Mouse (Mus musculus): Measurements from ENCODE around the gene Hdgf. TPM values are rescaled to one million over a fixed set of nuclear protein-coding genes. Genes with fewer than 3 reads are reported as not detected.

Hdgf gene
- total and polyA plus RNA-seq, 2 experiments from 2014 or later, result 121 to 160 TPM

- TF ChIP-seq CTCF (IDR thresholded peaks at IDR 0.05; ENCODE audit: low read depth), result no peak
- H3K4me3 ChIP-seq (ENCODE audit: low read depth, low read length), result no peak overlapping the region
- H3K4me2 ChIP-seq (ENCODE audit: low read depth), result no peak overlapping the region
- WGBS, result 68% methylated on average over 5 of the region's 5 CpGs
- H3K9ac ChIP-seq, result no peak overlapping the region
- ATAC-seq (no peak), DNase-seq (no peak)
- H3K27ac ChIP-seq (ENCODE audit: low read depth, low read length), result no peak overlapping the region
- no peaks in the 10 kb centered on the region for H3K9me3 ChIP-seq (ENCODE audit: low read length)
- H3K36me3 ChIP-seq (ENCODE audit: insufficient read depth), result peaks cover 46% of the 10 kb centered on the region
- H3K4me1 ChIP-seq (ENCODE audit: insufficient read depth), result peaks cover 5% of the 10 kb centered on the region; the same call in 1 of the 2 replicates
- H3K27me3 ChIP-seq (ENCODE audit: insufficient read depth, low read length), result no peaks in the 10 kb centered on the region
Measured at GRCm38 (mm10) chr3:87934026-87934425, 27.9 kb downstream of the Hdgf start.

- no peak for TF ChIP-seq CTCF (IDR thresholded peaks at IDR 0.05; ENCODE audit: low read depth)
- no peak for ATAC-seq
- Histone ChIP-seq H3K9me3 (ENCODE audit: low read length) (no peaks in the 10 kb centered on the region), H3K9ac (no peak overlapping the region), H3K27me3 (ENCODE audit: insufficient read depth, low read length) (no peaks in the 10 kb centered on the region), H3K4me2 (ENCODE audit: low read depth) (no peak overlapping the region), H3K4me3 (ENCODE audit: low read depth, low read length) (no peak overlapping the region), H3K36me3 (ENCODE audit: insufficient read depth) (peaks cover 50% of the 10 kb centered on the region), H3K27ac (ENCODE audit: low read depth, low read length) (no peak overlapping the region), H3K4me1 (ENCODE audit: insufficient read depth) (no peaks in the 10 kb centered on the region)
- WGBS, result 78% methylated on average over 4 of the region's 4 CpGs
- DNase-seq, result no peak
Measured at GRCm38 (mm10) chr3:87934501-87934900, 28.4 kb downstream of the Hdgf start.

- ATAC-seq (no peak), DNase-seq (no peak)
- Histone ChIP-seq H3K9me3 (ENCODE audit: low read length) (no peaks in the 10 kb centered on the region), H3K27me3 (ENCODE audit: insufficient read depth, low read length) (no peaks in the 10 kb centered on the region), H3K4me2 (ENCODE audit: low read depth) (no peak overlapping the region), H3K27ac (ENCODE audit: low read depth, low read length) (no peak overlapping the region), H3K36me3 (ENCODE audit: insufficient read depth) (peaks cover 57% of the 10 kb centered on the region), H3K9ac (no peak overlapping the region), H3K4me1 (ENCODE audit: insufficient read depth) (no peaks in the 10 kb centered on the region), H3K4me3 (ENCODE audit: low read depth, low read length) (no peak overlapping the region)
- WGBS, result 84% methylated on average over 4 of the region's 4 CpGs
- TF ChIP-seq CTCF (IDR thresholded peaks at IDR 0.05; ENCODE audit: low read depth), result no peak
Measured at GRCm38 (mm10) chr3:87935201-87935600, 29.1 kb downstream of the Hdgf start.

GRCm38 (mm10) chr3:87935776-87936175, 29.7 kb downstream of the Hdgf start:
- peak; percentile 76 for ATAC-seq

GRCm38 (mm10) chr3:87940611-87941010, 34.5 kb downstream of the Hdgf start:
- H3K4me1 ChIP-seq (ENCODE audit: insufficient read depth), result no peaks in the 10 kb centered on the region
- H3K9ac ChIP-seq, result no peak overlapping the region
- TF ChIP-seq CTCF (IDR thresholded peaks at IDR 0.05; ENCODE audit: low read depth), result no peak
- WGBS, result 57% methylated on average over 5 of the region's 5 CpGs
- no peak overlapping the region for H3K4me3 ChIP-seq (ENCODE audit: low read depth, low read length)
- H3K27ac ChIP-seq (ENCODE audit: low read depth, low read length), result no peak overlapping the region
- ATAC-seq, result no peak
- no peaks in the 10 kb centered on the region for H3K9me3 ChIP-seq (ENCODE audit: low read length)
- H3K36me3 ChIP-seq (ENCODE audit: insufficient read depth), result peaks cover 57% of the 10 kb centered on the region
- H3K27me3 ChIP-seq (ENCODE audit: insufficient read depth, low read length), result no peaks in the 10 kb centered on the region
- no peak overlapping the region for H3K4me2 ChIP-seq (ENCODE audit: low read depth)
- no peak for DNase-seq

More at GRCm38 (mm10) chr3:87935776-87936175, 29.7 kb downstream of the Hdgf start:
- peak; percentile 85 for DNase-seq
- no peaks in the 10 kb centered on the region for H3K27me3 ChIP-seq (ENCODE audit: insufficient read depth, low read length)
- H3K9me3 ChIP-seq (ENCODE audit: low read length), result no peaks in the 10 kb centered on the region
- no peak overlapping the region; the same call in 1 of the 2 replicates for H3K9ac ChIP-seq
- H3K4me2 ChIP-seq (ENCODE audit: low read depth), result no peak overlapping the region
- peak; percentile 95 for TF ChIP-seq CTCF (IDR thresholded peaks at IDR 0.05; ENCODE audit: low read depth)
- H3K27ac ChIP-seq (ENCODE audit: low read depth, low read length), result no peak overlapping the region
- WGBS, result 95% methylated on average over 2 of the region's 2 CpGs
- peaks cover 61% of the 10 kb centered on the region for H3K36me3 ChIP-seq (ENCODE audit: insufficient read depth)
- H3K4me1 ChIP-seq (ENCODE audit: insufficient read depth), result no peaks in the 10 kb centered on the region
- H3K4me3 ChIP-seq (ENCODE audit: low read depth, low read length), result no peak overlapping the region

- Histone ChIP-seq H3K9me3 (ENCODE audit: low read length) (no peaks in the 10 kb centered on the region), H3K4me3 (ENCODE audit: low read depth, low read length) (no peak overlapping the region), H3K27me3 (ENCODE audit: insufficient read depth, low read length) (no peaks in the 10 kb centered on the region), H3K9ac (no peak overlapping the region), H3K36me3 (ENCODE audit: insufficient read depth) (peaks cover 49% of the 10 kb centered on the region), H3K4me1 (ENCODE audit: insufficient read depth) (0 out of 2 replicates have a peak, but pooled peaks cover 4% of the 10 kb centered on the region), H3K27ac (ENCODE audit: low read depth, low read length) (no peak overlapping the region), H3K4me2 (ENCODE audit: low read depth) (no peak overlapping the region)
- DNase-seq (no peak), ATAC-seq (no peak)
- 93% methylated on average over 2 of the region's 2 CpGs for WGBS
- TF ChIP-seq CTCF (IDR thresholded peaks at IDR 0.05; ENCODE audit: low read depth), result no peak
Measured at GRCm38 (mm10) chr3:87942471-87942870, 36.4 kb downstream of the Hdgf start.

- H3K4me1 ChIP-seq (ENCODE audit: insufficient read depth), result peaks cover 4% of the 10 kb centered on the region; the same call in 1 of the 2 replicates
- no peak for TF ChIP-seq CTCF (IDR thresholded peaks at IDR 0.05; ENCODE audit: low read depth)
Measured at GRCm38 (mm10) chr3:87943586-87943985, 37.5 kb downstream of the Hdgf start.

More at GRCm38 (mm10) chr3:87943586-87943985, 37.5 kb downstream of the Hdgf start:
- no peaks in the 10 kb centered on the region for H3K9me3 ChIP-seq (ENCODE audit: low read length)
- no peak overlapping the region for H3K4me3 ChIP-seq (ENCODE audit: low read depth, low read length)
- H3K27me3 ChIP-seq (ENCODE audit: insufficient read depth, low read length), result no peaks in the 10 kb centered on the region
- H3K27ac ChIP-seq (ENCODE audit: low read depth, low read length), result no peak overlapping the region
- ATAC-seq (no peak), DNase-seq (no peak)
- no peak overlapping the region for H3K4me2 ChIP-seq (ENCODE audit: low read depth)
- WGBS, result 79% methylated on average over 7 of the region's 7 CpGs
- no peak overlapping the region for H3K9ac ChIP-seq
- H3K36me3 ChIP-seq (ENCODE audit: insufficient read depth), result peaks cover 38% of the 10 kb centered on the region

Data from forebrain, postnatal 0 days (tissue).